Mouse (Mus musculus) stomach, postnatal 0 days (tissue): ENCODE data around the gene Atxn7. TPM values are rescaled to one million over a fixed set of nuclear protein-coding genes. Genes with fewer than 3 reads are reported as not detected.
A peak's percentile ranks its signal among the peaks of the same experiment; 100 is the strongest.

ENCODE experiments used
- ATAC-seq: fragments of 200-750 bp; cut with Nextera tagmentation; 2 replicates; pipeline ENCODE4 v1.8.0; 2017; ENCODE audit not compliant: low FRiP score, low TSS enrichment
- DNase-seq: peaks from one replicate; pipeline ENCODE4 v3.0.0-alpha.2; 2016; ENCODE audit warnings: low spot score
- H3K27ac ChIP-seq: fragments of 300-500 bp; sonication (generic); replicated peaks from 2 replicates; pipeline ENCODE4 v1.5.1; 2014; ENCODE audit warnings: mild to moderate bottlenecking, control low read depth
- H3K27me3 ChIP-seq: fragments of 300-500 bp; sonication (generic); 2 replicates; pipeline ENCODE4 v1.6.1; 2014; ENCODE audit warnings: low read length; ENCODE audit not compliant: control insufficient read depth, insufficient read depth
- H3K36me3 ChIP-seq: fragments of 300-500 bp; sonication (generic); 2 replicates; pipeline ENCODE4 v1.6.1; 2014; ENCODE audit warnings: low read length, mixed read lengths; ENCODE audit not compliant: control insufficient read depth, insufficient read depth
- H3K4me1 ChIP-seq: fragments of 300-500 bp; sonication (generic); replicated peaks from 2 replicates; pipeline ENCODE4 v1.6.1; 2014; ENCODE audit warnings: antibody characterized with exemption; ENCODE audit not compliant: control insufficient read depth, insufficient read depth
- H3K4me2 ChIP-seq: fragments of 300-500 bp; sonication (generic); replicated peaks from 2 replicates; pipeline ENCODE4 v1.6.1; 2014; ENCODE audit warnings: low read depth, mild to moderate bottlenecking, control low read depth, moderate library complexity
- H3K4me3 ChIP-seq: fragments of 300-500 bp; sonication (generic); 2 replicates; pipeline ENCODE4 v1.5.1; 2014; ENCODE audit warnings: low read depth, low read length, control low read depth
- H3K9ac ChIP-seq: fragments of 300-500 bp; sonication (generic); 2 replicates; pipeline ENCODE4 v1.6.1; 2014; ENCODE audit warnings: mild to moderate bottlenecking, low read length, control low read depth, mixed read lengths
- H3K9me3 ChIP-seq: fragments of 300-500 bp; sonication (generic); 2 replicates; pipeline ENCODE4 v1.6.1; 2016; ENCODE audit warnings: low read length; ENCODE audit not compliant: control insufficient read depth
- CTCF ChIP-seq: IDR thresholded peaks from 2 replicates; pipeline ENCODE4 v1.5.1; 2016; ENCODE audit warnings: antibody characterized with exemption, low read depth, mild to moderate bottlenecking, moderate library complexity
- EP300 ChIP-seq: optimal IDR thresholded peaks from 2 replicates; pipeline ENCODE3; 2016; ENCODE audit warnings: antibody characterized with exemption
- WGBS: fragments of 180-500 bp; shearing (Covaris S2); extraction: QIAGEN DNeasy Blood & Tissue Kit; methylation state at CpG from one replicate; pipeline ENCODE4 v1.1.7; 2014; 5-methylcytosine and 5-hydroxymethylcytosine counted together
- polyA plus RNA-seq: library from polyadenylated mRNA; unstranded; fragments of >200 nt; fragmentation: Nextera tagmentation; extraction: Ambion mirVana; gene quantifications from 2 replicates; pipeline ENCODE4 v1.2.1, GENCODE M21; 2015

The Atxn7 gene
- polyA plus RNA-seq, 1 experiment from 2014 or later: 3.7 TPM

DNA sequence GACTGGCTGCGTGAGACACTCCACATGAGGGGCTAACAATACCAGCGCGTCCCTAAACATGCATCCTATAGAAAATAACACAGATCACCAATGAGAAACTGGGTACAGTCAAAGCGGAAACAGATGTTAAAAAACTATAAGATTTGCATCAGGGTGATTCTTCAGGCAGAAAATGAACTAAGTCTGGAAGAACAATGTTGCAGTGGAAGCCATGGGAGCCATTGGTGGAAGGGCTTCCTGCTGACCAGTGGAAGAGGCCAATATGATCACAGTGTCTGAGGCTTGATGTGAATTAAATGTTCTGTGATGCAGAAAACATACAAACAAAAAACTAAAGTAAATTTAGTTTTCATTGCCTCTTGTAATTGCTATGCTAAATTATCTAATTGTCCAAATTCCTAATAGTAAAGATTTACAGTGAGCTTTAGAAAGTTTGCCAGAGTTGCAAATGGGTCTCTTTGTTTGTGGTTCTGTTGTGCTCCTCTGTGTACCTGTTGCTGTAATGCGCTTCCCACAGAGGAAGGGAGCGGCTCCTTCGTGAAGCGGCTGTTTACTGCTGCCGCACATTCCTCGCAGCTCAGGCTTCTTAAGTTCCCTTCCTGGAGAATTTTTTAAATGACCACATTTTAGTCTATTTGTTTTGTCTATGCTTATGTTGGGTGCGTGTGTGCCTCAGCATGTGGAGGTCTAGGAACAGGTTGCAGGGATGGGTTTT, 101.4 kb downstream of the Atxn7 start:
- Histone ChIP-seq H3K4me2 (no peak overlapping the region), H3K27ac (no peak overlapping the region), H3K9ac (no peak overlapping the region), H3K4me3 (no peak overlapping the region), H3K4me1 (no peaks in the 10 kb centered on the region), H3K27me3 (no peaks in the 10 kb centered on the region), H3K9me3 (no peaks in the 10 kb centered on the region), H3K36me3 (0 out of 2 replicates have a peak, but pooled peaks cover 3% of the 10 kb centered on the region)
- TF ChIP-seq EP300 (no peak), CTCF (no peak)
- DNase-seq: no peak
- no peak for ATAC-seq
- 84% methylated on average over 11 of the region's 11 CpGs for WGBS

DNA sequence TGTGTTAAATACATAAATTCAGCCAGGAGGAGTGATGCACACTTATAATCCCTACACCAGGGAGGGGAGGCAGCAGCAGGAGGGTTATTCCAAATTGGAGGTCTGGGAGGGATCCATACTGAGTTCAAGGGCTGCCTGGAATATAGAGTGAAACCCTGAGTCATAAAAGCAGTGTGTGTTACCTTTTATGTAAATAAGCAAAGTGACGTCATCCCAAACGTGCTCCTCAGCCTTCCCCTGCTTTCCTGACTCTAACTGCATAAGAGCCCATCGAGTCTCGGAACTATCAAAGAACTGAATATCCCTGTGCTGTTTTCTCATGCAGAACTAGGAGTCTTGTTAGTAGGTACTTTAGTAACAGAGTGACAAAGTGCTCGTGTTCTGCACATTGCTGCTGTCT, 102.1 kb downstream of the Atxn7 start:
- no peak overlapping the region for H3K4me2 ChIP-seq
- ATAC-seq (no peak), DNase-seq (no peak)
- TF ChIP-seq EP300: no peak
- TF ChIP-seq CTCF: no peak
- no peaks in the 10 kb centered on the region for H3K27me3 ChIP-seq
- 0 out of 2 replicates have a peak, but pooled peaks cover 2% of the 10 kb centered on the region for H3K36me3 ChIP-seq
- H3K9me3 ChIP-seq: no peaks in the 10 kb centered on the region
- H3K9ac ChIP-seq: no peak overlapping the region
- no peak overlapping the region for H3K27ac ChIP-seq
- WGBS: 61% methylated on average over 5 of the region's 5 CpGs
- H3K4me3 ChIP-seq: no peak overlapping the region
- H3K4me1 ChIP-seq: no peaks in the 10 kb centered on the region

DNA sequence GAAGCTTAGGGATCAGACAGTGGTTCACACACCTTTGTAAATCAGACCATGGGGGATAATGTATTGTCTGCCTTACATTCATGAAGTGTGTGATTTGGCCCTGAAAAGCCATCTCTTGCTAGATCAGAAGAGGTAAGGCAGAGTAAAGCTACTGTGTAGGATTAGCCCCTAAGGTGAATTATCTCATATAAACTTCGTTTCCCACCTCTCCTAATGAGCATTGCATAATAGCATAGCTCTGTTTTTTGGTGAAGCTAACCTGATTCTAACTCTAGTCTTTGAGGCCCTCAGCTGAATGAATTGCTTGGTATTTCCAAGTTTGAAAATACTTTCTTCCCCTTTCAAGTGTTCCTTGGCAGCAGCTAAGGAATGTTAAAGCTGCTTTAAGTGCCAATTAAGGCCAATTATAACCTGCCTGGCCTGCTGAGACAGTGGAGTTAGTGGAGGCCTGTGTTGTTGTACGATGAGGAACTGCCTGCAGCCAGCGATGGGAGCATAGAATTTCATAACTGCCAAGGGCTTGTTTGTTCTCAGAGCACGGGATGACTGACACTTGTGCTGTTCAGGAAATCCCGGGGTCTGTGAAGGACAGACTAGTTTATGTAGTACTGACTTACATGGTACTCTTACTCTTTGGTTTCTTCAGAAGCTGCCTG, 103.4 kb downstream of the Atxn7 start:
- Histone ChIP-seq H3K27me3 (no peaks in the 10 kb centered on the region), H3K4me3 (no peak overlapping the region), H3K9me3 (no peaks in the 10 kb centered on the region), H3K27ac (peak overlapping the region; percentile 56; the same call in 1 of the 2 replicates), H3K9ac (no peak overlapping the region), H3K36me3 (no peaks in the 10 kb centered on the region), H3K4me1 (no peaks in the 10 kb centered on the region; the same call in 1 of the 2 replicates), H3K4me2 (no peak overlapping the region)
- WGBS: 20% methylated on average over 5 of the region's 5 CpGs
- no peak for ATAC-seq
- no peak for DNase-seq
- no peak for TF ChIP-seq EP300
- TF ChIP-seq CTCF: no peak

- TF ChIP-seq EP300: no peak
- TF ChIP-seq CTCF: no peak
- Histone ChIP-seq H3K9me3 (no peaks in the 10 kb centered on the region), H3K9ac (no peak overlapping the region), H3K36me3 (no peaks in the 10 kb centered on the region), H3K4me1 (no peaks in the 10 kb centered on the region; the same call in 1 of the 2 replicates), H3K4me2 (no peak overlapping the region), H3K4me3 (no peak overlapping the region), H3K27me3 (no peaks in the 10 kb centered on the region), H3K27ac (peak overlapping the region; percentile 56; the same call in 1 of the 2 replicates)
- DNase-seq (no peak), ATAC-seq (no peak)
- WGBS: 47% methylated on average over 4 of the region's 4 CpGs
These were observed 103.9 kb downstream of the Atxn7 start for GRCm38 (mm10) chr14:14065142-14065498.

DNA sequence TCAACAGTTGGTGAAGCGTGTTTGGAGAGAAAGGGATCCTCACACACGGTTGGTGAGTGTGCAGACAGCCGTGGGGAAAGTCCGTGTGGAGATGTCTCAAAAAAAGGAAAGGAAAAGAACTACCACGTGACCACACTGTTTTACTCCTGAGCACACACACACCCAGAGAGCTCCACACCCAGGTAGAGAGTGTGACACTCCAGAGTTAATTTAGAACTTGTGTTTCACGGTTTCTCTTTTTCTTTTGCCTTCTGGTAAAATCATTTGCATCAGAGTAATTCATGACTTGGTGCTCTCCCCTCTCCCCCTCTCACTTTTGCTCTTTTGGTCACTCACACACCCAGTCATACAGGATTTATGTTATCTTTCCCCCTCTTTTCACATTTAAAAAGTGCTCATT, 105.0 kb downstream of the Atxn7 start:
- H3K4me1 ChIP-seq: peaks cover 7% of the 10 kb centered on the region; the same call in 1 of the 2 replicates
- H3K27me3 ChIP-seq: no peaks in the 10 kb centered on the region
- TF ChIP-seq CTCF: no peak
- TF ChIP-seq EP300: no peak
- H3K4me2 ChIP-seq: no peak overlapping the region; the same call in 1 of the 2 replicates
- 61% methylated on average over 6 of the region's 6 CpGs for WGBS
- no peak overlapping the region for H3K9ac ChIP-seq
- DNase-seq (no peak), ATAC-seq (peak; percentile 38; the same call in 1 of the 2 replicates)
- no peak overlapping the region for H3K4me3 ChIP-seq
- H3K27ac ChIP-seq: peak overlapping the region; percentile 18
- H3K36me3 ChIP-seq: no peaks in the 10 kb centered on the region
- no peaks in the 10 kb centered on the region for H3K9me3 ChIP-seq
